Mouse (Mus musculus): ENCODE results near the gene Olfr870. TPM values are rescaled to one million over a fixed set of nuclear protein-coding genes. Genes with fewer than 3 reads are reported as not detected.

The Olfr870 gene
- polyA plus RNA-seq, 1 experiment from 2014 or later: not detected

Other genes with a start within 250 kb of the Olfr870 start
- not detected in 2 replicates for gene Olfr866, start 146.0 kb downstream of the Olfr870 start, polyA plus RNA-seq (2014; fragmentation: Nextera tagmentation; extraction: Ambion mirVana)
- not detected in 2 replicates for gene Olfr867, start 116.5 kb downstream of the Olfr870 start, polyA plus RNA-seq (2014; fragmentation: Nextera tagmentation; extraction: Ambion mirVana)
- gene Olfr868, start 75.4 kb downstream of the Olfr870 start, polyA plus RNA-seq (2014; fragmentation: Nextera tagmentation; extraction: Ambion mirVana): 0.06 TPM in 1 of 2 replicates, not detected in the other
- not detected in 2 replicates for gene Olfr869, start 45.0 kb downstream of the Olfr870 start, polyA plus RNA-seq (2014; fragmentation: Nextera tagmentation; extraction: Ambion mirVana)
- gene Olfr871, start 38.1 kb upstream of the Olfr870 start, polyA plus RNA-seq (2014; fragmentation: Nextera tagmentation; extraction: Ambion mirVana): not detected in 2 replicates
- not detected in 2 replicates for gene Olfr872, start 63.1 kb upstream of the Olfr870 start, polyA plus RNA-seq (2014; fragmentation: Nextera tagmentation; extraction: Ambion mirVana)
- not detected in 2 replicates for gene Olfr39, start 108.3 kb upstream of the Olfr870 start, polyA plus RNA-seq (2014; fragmentation: Nextera tagmentation; extraction: Ambion mirVana)
- gene Olfr873, start 124.5 kb upstream of the Olfr870 start, polyA plus RNA-seq (2014; fragmentation: Nextera tagmentation; extraction: Ambion mirVana): not detected in 2 replicates
- not detected in 2 replicates for gene Olfr18, start 162.0 kb upstream of the Olfr870 start, polyA plus RNA-seq (2014; fragmentation: Nextera tagmentation; extraction: Ambion mirVana)
- 32.7 and 40.1 TPM in 2 replicates for gene Zfp560, start 211.1 kb upstream of the Olfr870 start, polyA plus RNA-seq (2014; fragmentation: Nextera tagmentation; extraction: Ambion mirVana)

All from embryonic facial prominence, embryonic 14.5 days (tissue).